Mouse (Mus musculus) hindbrain, embryonic 11.5 days (tissue): Measurements from ENCODE around the gene Ern1. TPM values are rescaled to one million over a fixed set of nuclear protein-coding genes. Genes with fewer than 3 reads are reported as not detected.

Source experiments
- ATAC-seq: fragments of 200-750 bp; cut with Nextera tagmentation; 2 replicates; pipeline ENCODE4 v1.8.0; 2017; ENCODE audit warnings: mild to moderate bottlenecking, moderate TSS enrichment, moderate library complexity; ENCODE audit not compliant: low FRiP score
- DNase-seq: peaks from one replicate; pipeline ENCODE4 v3.0.0-alpha.2; 2015; ENCODE audit warnings: low spot score
- H3K27ac ChIP-seq: fragments of 300-500 bp; sonication (generic); 2 replicates; pipeline ENCODE4 v1.5.1; 2014; ENCODE audit warnings: mild to moderate bottlenecking, low read depth, low read length
- H3K27me3 ChIP-seq: fragments of 300-500 bp; sonication (generic); 2 replicates; pipeline ENCODE4 v1.6.1; 2014; ENCODE audit warnings: mild to moderate bottlenecking, low read length, moderate library complexity, mixed read lengths; ENCODE audit not compliant: control insufficient read depth, insufficient read depth
- H3K36me3 ChIP-seq: fragments of 300-500 bp; sonication (generic); 2 replicates; pipeline ENCODE4 v1.6.1; 2014; ENCODE audit warnings: mild to moderate bottlenecking, low read length, moderate library complexity, mixed read lengths; ENCODE audit not compliant: control insufficient read depth, insufficient read depth
- H3K4me1 ChIP-seq: fragments of 300-500 bp; sonication (generic); replicated peaks from 2 replicates; pipeline ENCODE4 v1.6.1; 2014; ENCODE audit warnings: low read length, mixed read lengths; ENCODE audit not compliant: control insufficient read depth, insufficient read depth
- H3K4me2 ChIP-seq: fragments of 300-500 bp; sonication (generic); replicated peaks from 2 replicates; pipeline ENCODE4 v1.6.1; 2014; ENCODE audit warnings: mild to moderate bottlenecking, low read depth, low read length
- H3K4me3 ChIP-seq: fragments of 300-500 bp; sonication (generic); 2 replicates; pipeline ENCODE4 v1.5.1; 2014; ENCODE audit warnings: low read depth, low read length
- H3K9ac ChIP-seq: fragments of 300-500 bp; sonication (generic); 2 replicates; pipeline ENCODE4 v1.6.1; 2014; ENCODE audit warnings: low read depth, low read length
- H3K9me3 ChIP-seq: fragments of 300-500 bp; sonication (generic); 2 replicates; pipeline ENCODE4 v1.6.1; 2016; ENCODE audit warnings: low read length; ENCODE audit not compliant: control insufficient read depth
- WGBS: fragments of 180-500 bp; shearing (Covaris S2); extraction: QIAGEN DNeasy Blood & Tissue Kit; methylation state at CpG from one replicate; pipeline ENCODE4 v1.1.7; 2014; 5-methylcytosine and 5-hydroxymethylcytosine counted together
- polyA plus RNA-seq: library from polyadenylated mRNA; unstranded; fragments of >200 nt; fragmentation: Nextera tagmentation; extraction: Ambion mirVana; gene quantifications from 2 replicates; pipeline ENCODE4 v1.2.1, GENCODE M21; 2014

Gene Ern1
- polyA plus RNA-seq, 1 experiment from 2014 or later = 5.5 TPM

DNA sequence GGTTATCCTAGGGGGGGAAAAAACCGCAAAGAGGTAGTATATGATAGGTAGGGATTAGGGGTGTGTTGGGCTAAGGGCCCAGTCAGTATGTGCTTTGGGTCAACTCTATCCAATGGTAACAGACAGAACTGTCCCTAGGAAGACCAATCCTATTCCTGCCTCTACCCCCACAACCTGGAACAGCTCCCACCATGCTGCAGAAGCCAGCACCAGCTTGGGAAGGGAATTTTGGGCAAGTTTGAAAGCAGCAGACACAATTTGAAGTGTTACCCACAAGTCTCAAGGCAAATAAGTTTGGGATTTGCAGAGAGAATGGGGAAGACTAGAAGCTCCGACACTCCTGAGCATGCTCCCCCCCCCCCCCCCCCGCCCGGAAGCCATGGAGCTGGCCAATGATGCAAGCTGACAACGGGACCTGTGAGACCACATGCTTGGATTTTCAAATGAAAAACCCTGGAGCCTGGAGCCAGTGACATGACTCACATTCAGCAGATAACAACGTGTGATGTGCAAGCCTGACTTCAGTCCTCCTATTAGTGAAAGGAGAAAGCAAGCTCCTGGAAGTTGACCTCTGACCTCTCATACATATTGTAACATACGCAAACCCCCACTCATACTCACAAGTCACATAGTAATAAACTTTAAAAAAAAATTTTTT lies 1.5 kb upstream of the Ern1 start:
- H3K4me3 ChIP-seq = no peak overlapping the region
- H3K4me1 ChIP-seq = no peaks in the 10 kb centered on the region
- WGBS = 60% methylated on average over 7 of the region's 7 CpGs
- no peaks in the 10 kb centered on the region for H3K9me3 ChIP-seq
- no peak overlapping the region for H3K4me2 ChIP-seq
- no peaks in the 10 kb centered on the region for H3K27me3 ChIP-seq
- no peaks in the 10 kb centered on the region for H3K36me3 ChIP-seq
- no peak overlapping the region for H3K27ac ChIP-seq
- ATAC-seq (no peak), DNase-seq (no peak)
- no peak overlapping the region for H3K9ac ChIP-seq

DNA sequence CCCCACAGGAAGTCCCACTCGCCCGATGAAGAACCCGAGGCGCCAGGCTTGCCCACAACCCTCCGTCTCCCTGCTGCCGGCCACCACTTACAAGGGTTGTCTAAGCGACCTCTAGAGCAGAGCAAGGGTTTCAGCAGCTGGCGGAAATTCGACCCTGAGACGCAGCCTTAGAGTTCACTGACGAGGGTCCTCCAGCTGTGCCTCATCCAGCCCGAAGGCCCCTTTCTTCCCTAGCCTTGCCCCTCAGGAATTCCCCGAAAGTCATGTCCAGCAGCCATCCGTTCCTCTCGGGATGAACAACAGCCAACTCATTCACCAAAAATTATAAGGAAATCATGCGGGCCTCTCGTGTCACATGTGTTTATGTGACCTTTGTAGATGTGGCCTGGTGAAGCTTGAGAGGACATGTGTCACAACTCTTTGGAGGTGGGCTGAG lies 492 bp upstream of the Ern1 start:
- Histone ChIP-seq H3K9me3 (no peaks in the 10 kb centered on the region), H3K27ac (no peak overlapping the region)

DNA sequence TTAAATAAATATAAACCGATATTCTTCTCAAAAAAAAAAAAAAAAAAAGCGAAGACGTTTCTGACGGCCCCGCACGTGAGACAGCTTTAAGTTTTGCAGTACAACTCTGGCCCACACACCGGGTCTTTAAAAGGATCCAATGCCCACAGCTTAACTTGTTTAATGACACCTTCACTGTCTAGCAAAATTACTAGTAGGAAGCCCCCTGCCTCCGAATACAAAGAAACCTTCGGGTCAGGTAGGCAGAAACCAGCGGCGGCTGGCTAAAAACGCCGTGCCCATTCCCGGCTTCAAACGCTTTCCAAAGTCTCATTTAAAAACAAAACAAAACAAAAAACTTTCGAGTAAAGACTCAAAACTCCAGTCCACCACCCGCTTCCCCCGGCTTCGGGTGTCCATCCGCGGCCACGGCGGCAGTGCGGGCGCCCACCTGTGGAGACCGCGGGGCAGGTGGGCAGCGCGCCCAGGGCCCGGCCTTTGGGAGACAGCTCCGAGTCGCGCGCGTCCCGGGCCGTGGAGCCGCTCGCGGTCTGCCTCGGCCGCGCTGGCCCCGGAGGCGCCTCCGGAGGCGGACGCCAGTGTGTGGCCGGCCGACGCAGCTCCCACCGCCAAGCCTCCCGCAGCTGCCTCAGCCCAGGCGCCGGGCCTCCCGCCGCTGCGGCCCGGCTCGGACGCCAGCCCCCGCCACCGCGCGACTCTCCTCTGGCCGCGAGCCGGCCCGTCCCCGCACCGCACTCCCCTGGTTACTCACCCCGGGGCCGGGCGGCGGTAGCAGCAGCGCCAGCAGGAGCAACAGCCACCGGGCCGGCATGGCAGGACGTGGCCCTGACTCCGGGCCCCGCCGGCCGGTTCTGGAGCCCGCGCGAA lies 553 bp downstream of the Ern1 start:
- peak overlapping the region; percentile 94 for H3K4me2 ChIP-seq
- H3K4me1 ChIP-seq = no peaks in the 10 kb centered on the region
- H3K27me3 ChIP-seq = no peaks in the 10 kb centered on the region
- no peaks in the 10 kb centered on the region for H3K36me3 ChIP-seq
- ATAC-seq (peak; percentile 87), DNase-seq (peak; percentile 55)
- WGBS = under 1% methylated on average over 55 of the region's 86 CpGs
- peak overlapping the region; percentile 90 for H3K4me3 ChIP-seq
- no peaks in the 10 kb centered on the region for H3K9me3 ChIP-seq
- peak overlapping the region; percentile 87 for H3K9ac ChIP-seq
- peak overlapping the region; percentile 72 for H3K27ac ChIP-seq

More for the DNA sequence above, 492 bp upstream of the Ern1 start:
- WGBS = 10% methylated on average over 17 of the region's 17 CpGs
- Histone ChIP-seq H3K27me3 (no peaks in the 10 kb centered on the region), H3K4me3 (peak overlapping the region; percentile 90), H3K4me1 (no peaks in the 10 kb centered on the region), H3K4me2 (peak overlapping the region; percentile 94), H3K9ac (no peak overlapping the region), H3K36me3 (no peaks in the 10 kb centered on the region)
- DNase-seq (no peak), ATAC-seq (peak; percentile 64)

GRCm38 (mm10) chr11:106486042-106486865 lies 1.4 kb downstream of the Ern1 start:
- H3K4me3 ChIP-seq = peak overlapping the region; percentile 90
- DNase-seq = no peak
- no peaks in the 10 kb centered on the region for H3K36me3 ChIP-seq
- peak overlapping the region; percentile 94 for H3K4me2 ChIP-seq
- no peak overlapping the region for H3K27ac ChIP-seq
- no peaks in the 10 kb centered on the region for H3K9me3 ChIP-seq
- no peak overlapping the region for H3K9ac ChIP-seq
- 57% methylated on average over 16 of the region's 16 CpGs for WGBS
- ATAC-seq = no peak
- H3K27me3 ChIP-seq = no peaks in the 10 kb centered on the region
- H3K4me1 ChIP-seq = no peaks in the 10 kb centered on the region

DNA sequence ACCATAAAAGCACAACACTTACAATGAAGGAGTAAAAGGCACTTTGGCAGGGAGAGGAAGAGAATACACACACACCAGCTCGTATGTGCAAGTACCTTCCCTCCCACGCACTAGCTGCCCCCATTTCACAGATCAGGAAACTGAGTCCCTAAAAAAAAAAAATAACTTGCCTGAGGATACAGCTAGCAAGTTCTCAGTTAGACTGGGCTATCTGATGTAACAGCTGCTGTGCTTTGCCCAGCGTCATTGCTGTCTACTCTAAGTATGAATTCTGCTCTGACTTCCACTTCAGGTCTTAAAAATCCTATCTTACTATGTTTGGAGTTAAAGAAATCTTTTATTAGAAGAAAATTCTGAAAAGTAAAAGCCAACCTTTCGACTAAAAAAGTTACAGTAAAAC lies 2.0 kb downstream of the Ern1 start:
- H3K36me3 ChIP-seq = no peaks in the 10 kb centered on the region
- H3K4me3 ChIP-seq = no peak overlapping the region
- no peak for DNase-seq
- no peak overlapping the region for H3K4me2 ChIP-seq
- H3K27ac ChIP-seq = no peak overlapping the region
- H3K27me3 ChIP-seq = no peaks in the 10 kb centered on the region
- 79% methylated on average over 4 of the region's 4 CpGs for WGBS
- H3K9me3 ChIP-seq = no peaks in the 10 kb centered on the region
- H3K9ac ChIP-seq = no peak overlapping the region
- ATAC-seq = no peak
- no peaks in the 10 kb centered on the region for H3K4me1 ChIP-seq

GRCm38 (mm10) chr11:106484875-106485274 lies 2.8 kb downstream of the Ern1 start:
- DNase-seq (no peak), ATAC-seq (no peak)
- H3K36me3 ChIP-seq = no peaks in the 10 kb centered on the region
- no peaks in the 10 kb centered on the region for H3K27me3 ChIP-seq
- no peaks in the 10 kb centered on the region for H3K9me3 ChIP-seq
- H3K9ac ChIP-seq = no peak overlapping the region
- no peak overlapping the region for H3K4me2 ChIP-seq
- no peak overlapping the region for H3K27ac ChIP-seq
- no peaks in the 10 kb centered on the region for H3K4me1 ChIP-seq
- no peak overlapping the region for H3K4me3 ChIP-seq
- 96% methylated on average over 4 of the region's 4 CpGs for WGBS

- H3K4me2 ChIP-seq = no peak overlapping the region
- no peaks in the 10 kb centered on the region for H3K36me3 ChIP-seq
- H3K27ac ChIP-seq = no peak overlapping the region
- no peaks in the 10 kb centered on the region for H3K27me3 ChIP-seq
- H3K4me3 ChIP-seq = no peak overlapping the region
- DNase-seq = no peak
- 90% methylated on average over 8 of the region's 8 CpGs for WGBS
- no peak for ATAC-seq
- H3K9ac ChIP-seq = no peak overlapping the region
- H3K4me1 ChIP-seq = no peaks in the 10 kb centered on the region
- H3K9me3 ChIP-seq = no peaks in the 10 kb centered on the region
Observed at GRCm38 (mm10) chr11:106482867-106483266, 4.8 kb downstream of the Ern1 start.

DNA sequence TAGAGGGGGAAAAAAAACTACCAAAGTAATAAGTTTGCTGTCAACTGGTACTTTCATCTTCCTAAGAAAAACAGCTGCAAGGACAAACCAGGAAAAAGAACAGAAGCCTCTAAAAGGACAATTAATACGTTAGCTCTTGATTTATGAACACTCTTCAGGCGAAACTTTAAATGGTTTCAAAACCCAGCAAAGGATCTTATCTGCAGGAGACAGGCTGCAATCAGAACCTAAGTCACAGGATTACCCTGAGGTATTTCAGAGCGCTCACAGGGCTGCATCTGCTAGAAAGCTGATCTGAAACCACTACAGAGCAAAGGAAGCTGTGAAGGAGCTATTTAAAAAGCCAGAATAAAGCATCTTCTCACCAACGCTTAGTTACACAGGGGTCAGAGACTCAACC lies 6.0 kb downstream of the Ern1 start:
- H3K4me2 ChIP-seq = no peak overlapping the region
- H3K9me3 ChIP-seq = no peaks in the 10 kb centered on the region
- no peak overlapping the region for H3K9ac ChIP-seq
- no peak overlapping the region for H3K4me3 ChIP-seq
- H3K36me3 ChIP-seq = no peaks in the 10 kb centered on the region
- no peaks in the 10 kb centered on the region for H3K4me1 ChIP-seq
- no peaks in the 10 kb centered on the region for H3K27me3 ChIP-seq
- 78% methylated on average over 4 of the region's 4 CpGs for WGBS
- ATAC-seq (no peak), DNase-seq (no peak)
- no peak overlapping the region for H3K27ac ChIP-seq
